Mouse (Mus musculus): Measurements from ENCODE around the gene Zbtb20.

- TF ChIP-seq CTCF (IDR thresholded peaks at IDR 0.05; ENCODE audit: control insufficient read depth, insufficient read depth, insufficient read length) (no peak), CEBPB (IDR thresholded peaks at IDR 0.05; ENCODE audit: low read depth) (no peak), MYOG (IDR thresholded peaks at IDR 0.05; ENCODE audit: control insufficient read depth, extremely low read depth, insufficient read length) (no peak), FOSL1 (IDR thresholded peaks at IDR 0.05; ENCODE audit: insufficient read depth, low read length, poor library complexity, severe bottlenecking) (no peak)
Observed at GRCm38 (mm10) chr16:43489362-43489761, 613.7 kb downstream of the Zbtb20 start.

All from C2C12 (cell line).